Comparison of ENCODE assay signal across 8 mouse cellular contexts in genomic region chr2:103761993-103762392, GRCm38 (mm10). TPM values are rescaled to one million over a fixed set of nuclear protein-coding genes. Genes with fewer than 3 reads are reported as not detected.
DNase-seq lines count a peak whose midpoint lies in the region; ATAC-seq lines count a peak whose summit lies in the region.

No protein-coding gene starts in this region.

- ATAC-seq in liver, embryonic 11.5 days (replicated peaks; ENCODE audit: low FRiP score) = no peak
- ATAC-seq in neural tube, embryonic 11.5 days (ENCODE audit: insufficient read depth, low FRiP score, low TSS enrichment) = no peak

- H3K4me2 ChIP-seq in liver, embryonic 11.5 days = peak overlapping the region; percentile 91
- H3K4me2 ChIP-seq in neural tube, embryonic 11.5 days (ENCODE audit: low read depth) = peak overlapping the region; percentile 87

- no peak for DNase-seq in liver, embryonic 11.5 days (ENCODE audit: low spot score)
- DNase-seq in liver = no peak
- DNase-seq in forebrain, embryonic 10.5 days (ENCODE audit: extremely low spot score, low spot score) = peak; percentile 13
- no peak for DNase-seq in limb, embryonic 10.5 days (ENCODE audit: low spot score)
- DNase-seq in neural tube, embryonic 11.5 days (ENCODE audit: low spot score) = peak; percentile 11
- no peak for DNase-seq in urinary bladder, adult 18-20 months (ENCODE audit: low spot score in 2 of 2)
- no peak for DNase-seq in spleen, postnatal 10 days (ENCODE audit: low spot score in 2 of 2)
- no peak for DNase-seq in kidney, adult 18-20 months

- 0 out of 2 replicates have a peak overlapping the region, but pooled peaks have one; percentile 22 for H3K9ac ChIP-seq in liver, embryonic 11.5 days (ENCODE audit: low read depth, low read length)
- H3K9ac ChIP-seq in neural tube, embryonic 11.5 days (ENCODE audit: low read length) = 0 out of 2 replicates have a peak overlapping the region, but pooled peaks have one; percentile 11

- no peaks in the 10 kb centered on the region for H3K27me3 ChIP-seq in liver, embryonic 11.5 days (replicated peaks; ENCODE audit: control insufficient read depth, insufficient read depth, low read length)
- no peaks in the 10 kb centered on the region for H3K27me3 ChIP-seq in forebrain, embryonic 10.5 days (ENCODE audit: poor library complexity, severe bottlenecking)
- H3K27me3 ChIP-seq in limb, embryonic 10.5 days (ENCODE audit: low read depth, poor library complexity, severe bottlenecking) = no peaks in the 10 kb centered on the region
- H3K27me3 ChIP-seq in neural tube, embryonic 11.5 days (ENCODE audit: control insufficient read depth, insufficient read depth, low read length) = no peaks in the 10 kb centered on the region

- H3K9me3 ChIP-seq in liver, embryonic 11.5 days (ENCODE audit: control insufficient read depth, low read length) = no peaks in the 10 kb centered on the region
- no peaks in the 10 kb centered on the region for H3K9me3 ChIP-seq in forebrain, embryonic 10.5 days
- H3K9me3 ChIP-seq in limb, embryonic 10.5 days (replicated peaks) = no peaks in the 10 kb centered on the region
- no peaks in the 10 kb centered on the region for H3K9me3 ChIP-seq in neural tube, embryonic 11.5 days (ENCODE audit: control insufficient read depth, low read length)

- H3K4me3 ChIP-seq in liver, embryonic 11.5 days (ENCODE audit: low read depth, low read length) = peak overlapping the region; percentile 80
- peak overlapping the region; percentile 82 for H3K4me3 ChIP-seq in forebrain, embryonic 10.5 days
- H3K4me3 ChIP-seq in limb, embryonic 10.5 days = peak overlapping the region; percentile 83
- peak overlapping the region; percentile 75; the same call in 1 of the 2 replicates for H3K4me3 ChIP-seq in neural tube, embryonic 11.5 days (ENCODE audit: low read depth, low read length)

- peaks cover 12% of the 10 kb centered on the region; the same call in 1 of the 2 replicates for H3K36me3 ChIP-seq in liver, embryonic 11.5 days (ENCODE audit: control insufficient read depth, insufficient read depth, low read length)
- peaks cover 32% of the 10 kb centered on the region for H3K36me3 ChIP-seq in forebrain, embryonic 10.5 days (replicated peaks)
- peaks cover 31% of the 10 kb centered on the region for H3K36me3 ChIP-seq in limb, embryonic 10.5 days
- H3K36me3 ChIP-seq in neural tube, embryonic 11.5 days (ENCODE audit: control insufficient read depth, insufficient read depth, low read length) = peaks cover 5% of the 10 kb centered on the region

- H3K4me1 ChIP-seq in liver, embryonic 11.5 days (replicated peaks; ENCODE audit: control insufficient read depth, insufficient read depth, low read length) = peaks cover 8% of the 10 kb centered on the region
- H3K4me1 ChIP-seq in forebrain, embryonic 10.5 days = peaks cover 24% of the 10 kb centered on the region
- H3K4me1 ChIP-seq in limb, embryonic 10.5 days = peaks cover 15% of the 10 kb centered on the region
- no peaks in the 10 kb centered on the region for H3K4me1 ChIP-seq in neural tube, embryonic 11.5 days (ENCODE audit: control insufficient read depth, insufficient read depth, low read length)

- WGBS in liver, embryonic 11.5 days = 32% methylated on average over 4 of the region's 4 CpGs
- 36% methylated on average over 4 of the region's 4 CpGs for WGBS in forebrain, embryonic 10.5 days
- WGBS in limb, embryonic 10.5 days = 44% methylated on average over 4 of the region's 4 CpGs
- 38% methylated on average over 4 of the region's 4 CpGs for WGBS in neural tube, embryonic 11.5 days

- peak overlapping the region; percentile 77; the same call in 1 of the 2 replicates for H3K27ac ChIP-seq in liver, embryonic 11.5 days (ENCODE audit: low read depth, low read length)
- no peak overlapping the region for H3K27ac ChIP-seq in forebrain, embryonic 10.5 days
- no peak overlapping the region for H3K27ac ChIP-seq in limb, embryonic 10.5 days
- H3K27ac ChIP-seq in neural tube, embryonic 11.5 days (ENCODE audit: low read depth, low read length) = no peak overlapping the region

RNA-seq across cellular contexts. Expression of gene Nat10, which starts 0.9 kb away (rescaled TPM):
- 55.1 and 58.8 TPM in 2 replicates for polyA plus RNA-seq in liver, embryonic 11.5 days (2014; fragmentation: Nextera tagmentation; extraction: Ambion mirVana)
- 37.2 and 37.5 TPM in 2 replicates for polyA plus RNA-seq in forebrain, embryonic 10.5 days (2016; fragmentation: Nextera tagmentation; extraction: Ambion mirVana)
- polyA plus RNA-seq in limb, embryonic 10.5 days (2016; fragmentation: Nextera tagmentation; extraction: Ambion mirVana) = 34.7 and 43.3 TPM in 2 replicates
- 25.6 and 26.7 TPM in 2 replicates for polyA plus RNA-seq in neural tube, embryonic 11.5 days (2014; fragmentation: Nextera tagmentation; extraction: Ambion mirVana)

RNA-seq across cellular contexts. Expression of gene Caprin1, which starts 35.5 kb away (rescaled TPM):
- polyA plus RNA-seq in liver, embryonic 11.5 days (2014; fragmentation: Nextera tagmentation; extraction: Ambion mirVana) = 345 and 405 TPM in 2 replicates
- polyA plus RNA-seq in forebrain, embryonic 10.5 days (2016; fragmentation: Nextera tagmentation; extraction: Ambion mirVana) = 508 and 532 TPM in 2 replicates
- polyA plus RNA-seq in limb, embryonic 10.5 days (2016; fragmentation: Nextera tagmentation; extraction: Ambion mirVana) = 513 and 547 TPM in 2 replicates
- polyA plus RNA-seq in neural tube, embryonic 11.5 days (2014; fragmentation: Nextera tagmentation; extraction: Ambion mirVana) = 624 and 649 TPM in 2 replicates

Comparison
In these comparisons a context has a peak if more than half of its experiments do, and no peak if none do; other contexts are left out.
1. DNase-seq: peak in forebrain, embryonic 10.5 days (single experiment) and neural tube, embryonic 11.5 days (single experiment); none in liver, embryonic 11.5 days (single experiment), liver (single experiment), limb, embryonic 10.5 days (single experiment), urinary bladder, adult 18-20 months (0 of 2), spleen, postnatal 10 days (0 of 2) and kidney, adult 18-20 months (single experiment).
2. Peak in every context shown above with its lines, with median percentiles within 50 percentile points of each other: H3K4me3 ChIP-seq.